Mouse (Mus musculus): ENCODE measurements around the gene Rhbdf2. TPM values are rescaled to one million over a fixed set of nuclear protein-coding genes. Genes with fewer than 3 reads are reported as not detected.
A peak's percentile ranks its signal among the peaks of the same experiment; 100 is the strongest.

The Rhbdf2 gene
- polyA plus RNA-seq, 1 experiment from 2014 or later, result 1.1 TPM

DNA sequence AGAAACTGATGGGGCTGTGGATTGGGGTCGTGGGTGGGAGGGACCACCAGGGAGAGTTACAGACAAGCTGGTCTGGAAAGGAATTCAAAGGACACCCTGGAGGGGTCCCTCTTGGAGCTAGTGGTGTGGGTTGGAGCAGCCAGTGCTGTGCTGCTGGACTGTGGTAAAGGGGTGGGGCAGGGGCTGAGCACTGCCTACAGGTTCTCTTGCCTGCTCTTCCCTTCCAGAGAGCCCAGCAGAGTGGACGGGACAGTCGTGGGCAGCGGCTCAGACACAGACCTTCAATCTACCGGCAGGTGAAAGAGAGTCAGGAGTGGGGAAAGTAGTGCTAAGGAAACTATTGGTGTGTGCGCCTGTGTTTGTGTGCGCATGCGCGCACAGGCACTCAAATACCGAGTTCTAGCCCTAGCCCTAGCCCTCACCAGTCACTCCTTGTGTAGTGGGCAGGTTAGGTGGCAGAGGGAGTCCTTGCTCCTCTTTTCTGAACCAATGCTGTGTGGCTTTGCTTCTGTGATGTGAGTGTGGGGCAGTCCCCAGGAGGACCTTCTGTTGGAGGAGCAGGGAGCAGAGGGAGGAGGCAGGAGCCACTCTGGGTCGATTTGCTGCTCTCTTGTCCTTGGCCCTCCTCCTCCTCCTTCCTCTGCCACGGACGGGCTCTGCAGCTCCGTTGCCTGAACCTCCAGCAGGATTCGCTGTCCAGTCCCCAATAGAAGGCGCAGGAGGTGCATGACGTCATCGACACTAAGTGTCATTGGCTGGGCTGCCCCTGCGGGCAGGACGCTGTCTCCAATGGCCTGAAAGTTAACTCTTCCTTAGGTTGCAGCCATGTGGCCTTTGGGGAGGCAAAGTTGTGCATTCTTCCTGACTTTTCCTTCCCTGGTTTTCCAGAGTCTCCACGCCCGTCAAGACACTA is 30.7 kb upstream of the Rhbdf2 start:
- WGBS, result 6% methylated on average over 22 of the region's 22 CpGs
- Histone ChIP-seq H3K27ac (replicated peaks) (peak overlapping the region; percentile 80), H3K4me1 (replicated peaks) (peaks cover 72% of the 10 kb centered on the region), H3K4me2 (peak overlapping the region; percentile 56), H3K36me3 (no peaks in the 10 kb centered on the region), H3K27me3 (no peaks in the 10 kb centered on the region), H3K9me3 (no peaks in the 10 kb centered on the region), H3K4me3 (peak overlapping the region; percentile 32), H3K9ac (peak overlapping the region; percentile 34)
- ATAC-seq (ENCODE audit: low FRiP score, low read depth), result peak; percentile 79

DNA sequence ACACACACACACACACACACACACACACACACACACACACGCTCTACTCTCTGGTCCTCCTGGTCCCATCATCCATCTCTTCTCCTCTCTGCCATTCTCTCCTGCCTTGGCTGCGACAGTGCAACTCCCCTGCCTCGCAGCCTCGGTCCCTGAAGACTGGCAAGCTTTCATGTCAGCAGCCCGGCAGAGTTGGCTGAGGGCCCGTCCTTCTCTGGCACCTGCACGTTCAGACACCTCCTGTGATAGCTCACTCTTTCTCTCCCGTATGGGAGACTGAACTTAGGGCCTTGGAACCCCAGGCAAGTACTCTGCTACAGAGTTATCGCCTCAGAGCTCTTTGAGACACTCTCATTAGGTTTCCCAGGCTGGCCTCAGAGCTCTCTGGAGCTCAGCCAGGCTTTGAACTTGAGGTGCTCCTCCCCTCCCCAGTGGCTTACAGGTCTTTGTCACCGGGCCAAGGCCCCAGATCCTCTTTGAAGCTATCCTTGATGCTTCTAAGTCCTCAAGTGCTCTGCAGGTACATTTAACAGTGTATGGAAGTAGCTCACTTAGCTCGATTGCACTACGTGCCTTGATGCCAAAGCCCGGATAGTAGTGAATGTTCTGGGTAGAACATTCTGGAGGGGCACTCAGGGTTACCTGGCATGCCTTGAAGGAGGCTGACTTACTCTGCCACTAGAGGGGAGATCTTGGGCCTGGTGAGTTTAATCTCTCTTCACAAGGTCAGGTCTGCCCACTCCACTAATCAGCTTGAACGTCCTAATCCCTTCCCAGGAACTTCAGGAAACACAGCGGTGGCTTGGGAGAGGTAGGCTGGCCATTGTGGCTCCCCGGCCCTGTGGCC is 29.8 kb upstream of the Rhbdf2 start:
- Histone ChIP-seq H3K36me3 (no peaks in the 10 kb centered on the region), H3K27ac (replicated peaks) (peak overlapping the region; percentile 11; the same call in 1 of the 2 replicates), H3K4me1 (replicated peaks) (peaks cover 72% of the 10 kb centered on the region), H3K9ac (no peak overlapping the region), H3K4me3 (no peak overlapping the region), H3K9me3 (no peaks in the 10 kb centered on the region), H3K4me2 (no peak overlapping the region), H3K27me3 (no peaks in the 10 kb centered on the region)
- 66% methylated on average over 16 of the region's 16 CpGs for whole genome bisulfite sequencing
- ATAC-seq (ENCODE audit: low FRiP score, low read depth), result no peak

DNA sequence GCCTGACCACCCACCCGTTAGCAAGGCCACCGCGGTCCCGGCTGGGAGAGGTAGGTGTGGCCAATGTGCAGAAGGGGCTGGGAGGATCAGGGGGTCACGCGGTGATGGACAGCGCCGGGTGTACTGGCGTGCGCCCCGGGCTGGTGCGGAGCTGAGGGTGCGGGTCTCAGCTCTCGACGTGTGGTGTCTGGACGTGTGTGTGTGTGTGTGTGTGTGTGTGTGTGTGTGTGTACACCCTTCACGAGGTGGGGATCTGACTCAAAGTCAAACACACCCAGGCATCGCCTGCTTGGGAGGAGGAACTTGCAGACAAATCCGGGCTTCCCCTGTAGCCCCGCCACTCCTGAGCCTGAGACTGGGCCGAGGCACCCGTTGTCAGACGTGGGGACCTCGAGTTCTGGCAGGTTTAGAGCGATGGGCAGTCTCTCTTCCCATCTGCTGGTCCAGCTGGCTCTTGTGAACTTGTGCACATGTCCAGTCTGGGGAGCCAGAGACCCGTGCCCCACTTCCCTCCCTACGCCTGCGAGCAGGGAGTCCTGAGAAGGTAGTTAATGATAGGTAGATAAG is 27.5 kb upstream of the Rhbdf2 start, which contains the start of gene Cygb:
Gene Cygb, minus strand, starts transcription at position 59 of the 567 bp plus-strand sequence.
- Histone ChIP-seq H3K4me2 (peak within 1 kb of the TSS; percentile 98), H3K36me3 (no peaks in the 10 kb centered on the region), H3K9me3 (no peaks in the 10 kb centered on the region), H3K4me3 (peak within 1 kb of the TSS; percentile 79), H3K27me3 (0 out of 2 replicates have a peak, but pooled peaks cover 3% of the 10 kb centered on the region), H3K27ac (replicated peaks) (peak within 1 kb of the TSS; percentile 57; the same call in 1 of the 2 replicates), H3K4me1 (replicated peaks) (peaks cover 59% of the 10 kb centered on the region), H3K9ac (peak within 1 kb of the TSS; percentile 93)
- ATAC-seq (ENCODE audit: low FRiP score, low read depth), result 0 out of 2 replicates have a peak, but pooled peaks have one; percentile 17
- 5% methylated on average over 27 of the region's 28 CpGs for WGBS

DNA sequence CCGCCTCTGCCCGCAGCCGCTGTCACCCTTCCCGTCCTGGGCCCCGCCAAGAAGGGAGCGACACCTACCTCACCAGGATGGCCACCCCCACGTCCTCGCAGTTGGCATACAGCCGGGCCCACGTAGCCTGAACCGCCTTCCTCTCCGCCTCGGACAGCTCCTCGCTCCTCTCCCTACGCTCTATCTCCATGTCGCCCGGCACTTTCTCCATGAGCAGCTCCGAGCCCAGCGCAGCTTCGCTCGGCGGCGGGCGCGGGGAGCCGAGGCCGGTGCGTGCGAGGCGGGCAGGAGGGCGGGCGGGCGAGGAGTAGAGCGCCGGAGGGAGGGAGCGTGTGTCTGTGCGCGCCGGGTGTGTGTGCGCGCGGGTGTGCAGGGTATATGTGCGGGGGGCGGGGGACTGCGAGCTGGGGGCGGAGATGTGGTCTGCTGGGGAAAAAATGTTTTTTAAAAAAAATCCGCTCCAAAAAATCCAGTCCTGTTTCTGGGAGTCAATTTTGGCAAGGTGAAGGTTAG is 26.9 kb upstream of the Rhbdf2 start:
- Histone ChIP-seq H3K4me3 (peak overlapping the region; percentile 79), H3K4me1 (replicated peaks) (peaks cover 59% of the 10 kb centered on the region), H3K27ac (replicated peaks) (peak overlapping the region; percentile 57; the same call in 1 of the 2 replicates), H3K36me3 (no peaks in the 10 kb centered on the region), H3K9me3 (no peaks in the 10 kb centered on the region), H3K27me3 (0 out of 2 replicates have a peak, but pooled peaks cover 3% of the 10 kb centered on the region), H3K4me2 (peak overlapping the region; percentile 98), H3K9ac (peak overlapping the region; percentile 93)
- ATAC-seq (ENCODE audit: low FRiP score, low read depth), result 0 out of 2 replicates have a peak, but pooled peaks have one; percentile 32
- WGBS, result under 1% methylated on average over 47 of the region's 47 CpGs

DNA sequence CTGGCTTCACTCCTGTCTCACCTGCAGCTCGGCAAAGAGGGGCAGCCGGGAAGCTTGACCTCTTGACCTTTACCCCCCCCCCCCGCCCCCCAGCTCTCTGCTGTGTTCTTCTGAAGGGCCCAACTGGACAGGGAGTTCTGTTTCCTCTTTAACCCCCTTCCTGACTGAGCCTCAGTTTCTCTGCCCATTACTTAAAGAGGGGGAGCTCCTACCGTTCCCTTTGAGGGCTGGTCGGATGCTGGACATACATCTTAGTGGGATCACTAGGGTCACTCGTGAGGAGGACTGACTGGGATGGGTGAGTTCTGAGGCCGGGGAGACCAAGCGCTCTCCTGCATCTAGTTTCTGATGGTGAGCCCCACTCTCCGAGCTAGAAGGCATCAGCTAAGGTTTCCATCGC is 26.4 kb upstream of the Rhbdf2 start, which contains the start of gene Prcd:
Gene Prcd, plus strand, starts transcription at position 301 of the 400 bp plus-strand sequence.
- Histone ChIP-seq H3K27me3 (0 out of 2 replicates have a peak, but pooled peaks cover 3% of the 10 kb centered on the region), H3K9me3 (no peaks in the 10 kb centered on the region), H3K4me3 (peak within 1 kb of the TSS; percentile 79), H3K9ac (peak within 1 kb of the TSS; percentile 93), H3K36me3 (no peaks in the 10 kb centered on the region), H3K4me2 (peak within 1 kb of the TSS; percentile 98), H3K4me1 (replicated peaks) (peaks cover 57% of the 10 kb centered on the region), H3K27ac (replicated peaks) (peak within 1 kb of the TSS; percentile 57; the same call in 1 of the 2 replicates)
- ATAC-seq (ENCODE audit: low FRiP score, low read depth), result no peak
- 9% methylated on average over 10 of the region's 10 CpGs for WGBS

DNA sequence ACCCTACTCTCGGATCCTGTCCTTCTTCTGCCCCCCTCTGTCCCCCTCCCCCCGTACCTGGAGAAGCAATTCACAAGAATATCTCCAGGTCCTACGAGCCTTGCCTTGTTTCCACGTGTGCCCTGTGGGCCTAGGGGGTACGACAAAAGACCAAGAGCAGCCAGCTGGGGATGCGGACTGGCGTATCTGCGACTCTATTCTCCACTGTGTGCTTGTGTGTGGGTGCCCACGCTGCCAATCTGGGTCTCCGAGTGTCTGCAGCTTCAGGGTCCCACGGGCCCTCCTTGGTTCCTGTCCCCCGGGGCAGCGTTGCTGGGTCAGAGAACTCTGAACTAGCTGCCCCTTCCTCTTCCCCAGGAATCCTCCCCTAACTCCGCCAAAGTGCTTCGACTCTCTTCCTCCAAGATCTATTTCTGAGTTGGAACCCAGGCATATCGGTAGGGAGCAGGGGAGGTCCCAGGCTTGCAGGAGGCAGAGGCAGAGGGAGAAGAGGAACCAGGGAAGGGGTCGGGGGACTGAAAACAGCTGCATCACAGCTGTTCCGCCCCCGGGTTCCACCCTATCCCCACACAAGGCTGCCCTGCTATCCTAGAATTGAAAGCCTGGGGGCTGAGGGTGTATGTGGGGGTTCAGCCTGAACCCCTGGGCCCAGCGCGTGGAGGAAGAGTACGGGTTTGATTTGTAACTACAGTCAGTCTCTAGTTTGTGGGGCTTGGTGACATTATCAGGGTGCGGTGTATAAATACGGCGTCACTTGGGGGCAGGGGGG is 25.7 kb upstream of the Rhbdf2 start:
- H3K27ac ChIP-seq (replicated peaks), result no peak overlapping the region
- peaks cover 50% of the 10 kb centered on the region for H3K4me1 ChIP-seq (replicated peaks)
- H3K27me3 ChIP-seq, result 0 out of 2 replicates have a peak, but pooled peaks cover 3% of the 10 kb centered on the region
- H3K4me2 ChIP-seq, result peak overlapping the region; percentile 98
- 61% methylated on average over 25 of the region's 25 CpGs for WGBS
- H3K9me3 ChIP-seq, result no peaks in the 10 kb centered on the region
- peak overlapping the region; percentile 79 for H3K4me3 ChIP-seq
- H3K9ac ChIP-seq, result peak overlapping the region; percentile 93
- no peak for ATAC-seq (ENCODE audit: low FRiP score, low read depth)
- no peaks in the 10 kb centered on the region for H3K36me3 ChIP-seq

DNA sequence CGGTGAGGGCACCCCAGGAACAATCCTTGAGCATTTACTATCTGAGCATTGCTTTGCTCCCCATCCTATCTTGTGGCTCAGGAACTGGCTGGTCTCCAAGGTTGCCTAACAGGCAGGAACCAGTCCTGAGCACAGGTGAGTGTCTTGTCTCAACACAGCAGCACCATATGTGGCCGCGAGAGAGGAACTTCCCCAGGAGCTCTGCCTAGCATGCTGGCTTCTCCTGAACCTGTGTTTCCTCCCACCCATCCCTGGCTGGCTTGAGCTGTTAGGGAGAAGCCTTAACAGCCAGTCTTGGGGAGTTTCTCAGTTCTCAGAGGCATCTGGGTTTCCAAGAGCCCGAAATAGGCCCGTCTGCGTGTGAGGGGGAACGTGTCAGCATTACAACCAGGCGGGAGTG is 24.5 kb upstream of the Rhbdf2 start:
- Histone ChIP-seq H3K36me3 (no peaks in the 10 kb centered on the region), H3K4me1 (replicated peaks) (peaks cover 41% of the 10 kb centered on the region), H3K4me2 (peak overlapping the region; percentile 98; the same call in 1 of the 2 replicates), H3K27ac (replicated peaks) (no peak overlapping the region), H3K9ac (no peak overlapping the region), H3K27me3 (0 out of 2 replicates have a peak, but pooled peaks cover 5% of the 10 kb centered on the region), H3K4me3 (no peak overlapping the region), H3K9me3 (no peaks in the 10 kb centered on the region)
- ATAC-seq (ENCODE audit: low FRiP score, low read depth), result no peak
- 81% methylated on average over 8 of the region's 8 CpGs for WGBS

DNA sequence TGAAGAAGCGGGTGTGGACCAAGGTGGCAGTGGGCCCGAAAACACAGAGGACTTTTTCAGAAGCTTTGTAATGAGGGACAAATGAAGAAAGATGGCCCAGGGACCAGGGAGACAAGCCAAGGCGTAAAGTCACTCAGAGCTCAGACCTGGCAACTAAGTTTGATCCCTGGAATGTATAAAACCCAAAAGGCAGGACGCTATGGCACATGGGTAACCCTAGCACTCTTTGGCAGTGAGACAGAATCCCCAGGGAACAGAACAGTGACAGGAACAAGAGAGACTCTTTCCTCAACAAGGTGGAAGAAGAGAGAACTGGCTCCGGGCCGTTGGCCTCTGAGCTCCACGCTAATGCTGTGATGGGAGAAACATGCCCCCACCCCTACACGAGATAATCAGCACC is 24.0 kb upstream of the Rhbdf2 start:
- Histone ChIP-seq H3K27me3 (0 out of 2 replicates have a peak, but pooled peaks cover 5% of the 10 kb centered on the region), H3K4me3 (no peak overlapping the region), H3K36me3 (no peaks in the 10 kb centered on the region), H3K27ac (replicated peaks) (no peak overlapping the region), H3K9me3 (no peaks in the 10 kb centered on the region), H3K9ac (no peak overlapping the region), H3K4me1 (replicated peaks) (peaks cover 39% of the 10 kb centered on the region), H3K4me2 (no peak overlapping the region)
- no peak for ATAC-seq (ENCODE audit: low FRiP score, low read depth)
- 81% methylated on average over 8 of the region's 8 CpGs for WGBS

DNA sequence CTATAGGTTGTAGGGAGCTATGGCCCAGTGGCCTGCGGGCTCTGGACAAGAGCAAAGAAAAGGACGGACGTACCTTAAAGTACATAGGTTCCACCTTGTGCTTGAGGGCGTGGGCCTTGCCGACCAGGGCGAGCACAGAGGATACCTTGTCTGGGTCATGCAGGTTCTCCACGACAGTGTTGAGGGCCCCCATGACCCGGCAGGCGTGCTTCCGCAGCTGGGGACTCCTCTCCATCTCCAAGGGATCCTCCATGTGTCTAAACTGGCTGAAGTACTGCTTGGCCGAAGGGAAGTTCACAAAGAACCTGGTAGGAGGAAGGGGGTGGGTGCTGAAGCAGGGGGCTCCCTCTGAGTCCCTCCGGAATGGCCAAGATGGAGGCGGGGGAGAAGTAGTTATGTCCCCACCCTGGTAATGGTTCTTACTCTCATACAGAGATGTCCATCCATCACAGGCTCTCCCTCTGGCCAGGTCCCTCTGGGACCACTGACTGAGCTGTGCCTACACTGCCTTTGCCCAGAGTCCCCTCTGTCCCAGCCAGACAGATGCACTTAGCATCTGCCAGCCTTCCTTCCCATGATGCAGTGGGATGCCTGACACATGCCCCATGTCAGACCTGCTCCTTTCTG is 23.0 kb upstream of the Rhbdf2 start:
- Histone ChIP-seq H3K4me1 (replicated peaks) (peaks cover 39% of the 10 kb centered on the region), H3K27me3 (0 out of 2 replicates have a peak, but pooled peaks cover 5% of the 10 kb centered on the region)

DNA sequence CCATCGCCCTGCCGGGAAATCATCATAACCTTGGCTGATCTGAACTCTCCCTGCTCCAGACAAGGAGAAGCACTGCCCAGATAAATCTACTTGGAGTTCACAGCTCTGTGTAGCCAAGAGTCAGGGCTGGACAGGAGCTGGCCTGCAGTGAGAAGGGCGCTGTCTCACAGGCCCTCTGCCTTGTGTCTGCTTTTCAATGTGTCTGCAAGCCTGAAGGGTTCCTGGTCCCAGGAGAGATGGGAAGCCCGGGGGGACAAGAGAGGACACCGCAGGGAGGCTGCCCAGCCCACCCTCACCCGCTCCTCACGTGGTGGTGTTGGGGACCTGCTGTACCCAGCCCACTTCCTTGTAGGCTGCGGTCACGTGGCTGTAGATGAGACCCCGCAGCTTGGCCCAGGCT is 22.2 kb upstream of the Rhbdf2 start:
- WGBS, result 74% methylated on average over 10 of the region's 10 CpGs
- H3K9ac ChIP-seq, result no peak overlapping the region

More for the DNA sequence above, 23.0 kb upstream of the Rhbdf2 start:
- Histone ChIP-seq H3K9ac (no peak overlapping the region), H3K4me3 (no peak overlapping the region), H3K9me3 (no peaks in the 10 kb centered on the region), H3K4me2 (no peak overlapping the region), H3K36me3 (no peaks in the 10 kb centered on the region), H3K27ac (replicated peaks) (no peak overlapping the region)
- no peak for ATAC-seq (ENCODE audit: low FRiP score, low read depth)
- WGBS, result 94% methylated on average over 13 of the region's 13 CpGs

More for the DNA sequence above, 22.2 kb upstream of the Rhbdf2 start:
- H3K36me3 ChIP-seq, result no peaks in the 10 kb centered on the region
- 0 out of 2 replicates have a peak, but pooled peaks cover 5% of the 10 kb centered on the region for H3K27me3 ChIP-seq
- no peak overlapping the region for H3K4me2 ChIP-seq
- no peak overlapping the region for H3K4me3 ChIP-seq
- peaks cover 40% of the 10 kb centered on the region for H3K4me1 ChIP-seq (replicated peaks)
- H3K27ac ChIP-seq (replicated peaks), result no peak overlapping the region
- ATAC-seq (ENCODE audit: low FRiP score, low read depth), result no peak
- no peaks in the 10 kb centered on the region for H3K9me3 ChIP-seq

Data from hindbrain, embryonic 15.5 days (tissue).